Mouse (Mus musculus) olfactory bulb, adult 2 months (tissue): ENCODE data around the gene Spata31. TPM values are rescaled to one million over a fixed set of nuclear protein-coding genes. Genes with fewer than 3 reads are reported as not detected.

Source experiments
- H3K27ac ChIP-seq: fragments of 200-500 bp; 2 replicates; pipeline ENCODE4 v1.5.1; 2012; ENCODE audit warnings: low read depth, low read length; ENCODE audit not compliant: insufficient read depth
- H3K4me1 ChIP-seq: fragments of 200-500 bp; 2 replicates; pipeline ENCODE4 v1.6.1; 2012; ENCODE audit warnings: low read length; ENCODE audit not compliant: control insufficient read depth, insufficient read depth
- H3K4me3 ChIP-seq: fragments of 200-500 bp; 2 replicates; pipeline ENCODE4 v1.5.1; 2012; ENCODE audit warnings: mild to moderate bottlenecking, low read depth, low read length, moderate library complexity; ENCODE audit not compliant: insufficient read depth
- CTCF ChIP-seq: fragments of 200-500 bp; IDR thresholded peaks from 2 replicates; pipeline ENCODE4 v1.5.1; 2012; ENCODE audit warnings: low read depth, mild to moderate bottlenecking, low read length, moderate library complexity; ENCODE audit not compliant: insufficient read depth
- POLR2A ChIP-seq: fragments of 200-500 bp; IDR thresholded peaks from 2 replicates; pipeline ENCODE4 v1.6.1; 2012; ENCODE audit warnings: mild to moderate bottlenecking, low read depth, low read length, moderate library complexity; ENCODE audit not compliant: insufficient read depth
- WGBS: fragments of 180-500 bp; shearing (Covaris S2); methylation state at CpG from one replicate; pipeline ENCODE4 v1.1.7; 2018; 5-methylcytosine and 5-hydroxymethylcytosine counted together
- polyA plus RNA-seq: library from polyadenylated mRNA; stranded (reverse); fragments of >200 nt; gene quantifications from 2 replicates; pipeline ENCODE4 v1.2.4, GENCODE M21; 2012; ENCODE audit warnings: low replicate concordance; ENCODE audit not compliant: missing spikeins, insufficient read depth, insufficient read length

Spata31 gene
- polyA plus RNA-seq: not detected in 2 replicates

DNA sequence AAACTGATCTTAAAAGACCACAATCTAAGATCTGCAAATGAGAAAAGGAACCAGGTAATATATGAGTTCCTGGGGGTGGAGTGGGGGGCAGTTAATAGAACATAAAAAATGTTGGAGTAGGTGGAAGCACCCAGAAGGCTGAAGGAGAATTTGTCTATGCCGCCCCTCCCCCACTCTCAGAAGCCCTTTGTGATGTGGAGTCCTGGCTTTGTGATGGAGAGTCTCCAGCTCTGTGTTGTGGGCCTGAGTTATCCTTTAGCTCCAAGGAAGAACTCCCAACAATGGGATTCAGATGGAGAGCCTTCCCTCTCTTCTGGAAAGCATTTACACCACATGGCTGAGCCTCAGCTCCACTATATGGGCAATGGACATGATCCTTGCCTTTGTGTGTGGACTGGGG, at the start of gene Spata31:
Spata31 (plus strand) TSS at position 216 of the 400 bp plus-strand sequence.
- no peak for TF ChIP-seq CTCF
- no peak for TF ChIP-seq POLR2A
- Histone ChIP-seq H3K27ac (no peak within 1 kb of the TSS), H3K4me3 (no peak within 1 kb of the TSS), H3K4me1 (no peaks in the 10 kb centered on the region)
- 71% methylated on average over 1 of the region's 1 CpGs for WGBS

DNA sequence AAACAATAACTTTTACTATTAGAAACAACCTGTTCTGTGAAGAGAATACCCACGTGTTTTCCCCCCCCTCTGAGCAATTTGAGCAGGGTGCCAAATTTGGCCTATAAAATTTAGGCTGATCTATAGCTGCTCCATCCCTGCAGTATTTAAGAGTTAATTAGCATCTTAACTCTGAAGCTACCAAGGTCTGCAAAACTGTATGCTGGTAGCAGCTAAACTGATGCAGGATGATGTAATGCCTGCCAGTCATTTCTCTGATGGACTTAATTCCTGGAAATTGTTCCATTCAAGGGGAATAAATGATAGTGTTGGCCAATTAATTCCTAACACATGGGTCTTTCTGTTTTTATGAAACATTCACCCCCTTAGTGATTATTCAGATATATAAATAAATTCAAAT, 14.1 kb upstream of the Spata31 start:
- H3K27ac ChIP-seq: no peak overlapping the region
- TF ChIP-seq CTCF (no peak), POLR2A (no peak)
- 13% methylated on average over 1 of the region's 1 CpGs for WGBS
- H3K4me3 ChIP-seq: no peak overlapping the region
- no peaks in the 10 kb centered on the region for H3K4me1 ChIP-seq

DNA sequence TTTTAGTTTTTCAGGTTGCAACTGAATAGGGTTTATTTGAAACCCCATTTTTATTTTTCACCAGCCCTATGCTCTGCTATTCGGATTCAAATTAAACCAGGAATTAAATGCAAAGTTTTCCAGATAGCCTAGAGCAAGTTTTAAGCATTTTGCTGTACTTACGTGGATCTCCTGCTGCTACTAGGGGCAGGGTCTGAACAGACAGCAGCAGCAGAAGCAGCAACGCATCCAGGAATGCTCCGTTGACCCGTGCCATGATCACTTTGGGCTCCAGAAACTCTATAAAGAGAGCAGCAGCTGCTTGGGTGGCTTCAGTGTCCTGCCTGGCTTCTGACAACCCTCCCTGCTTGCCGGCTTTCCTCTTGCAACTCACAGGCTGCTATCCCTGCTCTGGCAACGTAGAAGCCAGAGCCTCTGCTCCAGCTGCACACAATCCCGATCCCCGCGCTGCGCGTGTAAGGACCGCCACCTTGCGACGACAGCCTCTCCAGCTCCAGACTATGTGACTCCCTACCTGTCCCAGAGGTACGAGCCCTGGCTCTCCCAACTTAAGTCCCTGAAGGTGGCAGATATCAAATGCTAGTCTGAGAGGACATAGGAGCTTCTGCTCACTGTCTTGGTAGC, 13.5 kb upstream of the Spata31 start, which contains the start of gene Cntnap3:
Cntnap3 (minus strand) TSS at position 371 of the 624 bp plus-strand sequence.
- TF ChIP-seq CTCF: peak; percentile 74
- no peak for TF ChIP-seq POLR2A
- WGBS: 1% methylated on average over 16 of the region's 16 CpGs
- H3K4me3 ChIP-seq: peak within 1 kb of the TSS; percentile 60

More for the DNA sequence above, 13.5 kb upstream of the Spata31 start, which contains the start of gene Cntnap3:
- no peaks in the 10 kb centered on the region for H3K4me1 ChIP-seq
- H3K27ac ChIP-seq: 0 out of 2 replicates have a peak within 1 kb of the TSS, but pooled peaks have one; percentile 18

Other genes with a start within 250 kb of the Spata31 start
- gene Cntnap3, start 13.5 kb upstream of the Spata31 start, polyA plus RNA-seq: not detected in 2 replicates
- not detected in 2 replicates for gene Spata31d1c, start 115.7 kb downstream of the Spata31 start, polyA plus RNA-seq
- not detected in 2 replicates for gene Prss47, start 135.4 kb downstream of the Spata31 start, polyA plus RNA-seq
- gene Mfsd14b, start 195.6 kb downstream of the Spata31 start, polyA plus RNA-seq: not detected in 2 replicates
- gene Olfr465-ps1, start 220.7 kb downstream of the Spata31 start, polyA plus RNA-seq: not detected in 2 replicates
- not detected in 2 replicates for gene Olfr466, start 232.8 kb downstream of the Spata31 start, polyA plus RNA-seq